Mouse (Mus musculus): ENCODE data around the gene 5730507C01Rik. TPM values are rescaled to one million over a fixed set of nuclear protein-coding genes. Genes with fewer than 3 reads are reported as not detected.
"Not testable (repeated sequence)": the region's sequence is repeated elsewhere in the genome, so short reads cannot be mapped to it uniquely, and the experiment has no call there.

Gene 5730507C01Rik
- total RNA-seq (2015; ENCODE audit: low replicate concordance) (not detected in 2 replicates), total RNA-seq (2017; ENCODE audit: low replicate concordance) (not detected in 2 replicates)

GRCm38 (mm10) chr12:18514171-18514570 is at the start of gene 5730507C01Rik:
Gene 5730507C01Rik, plus strand, starts transcription at chr12:18514510.
- no peak for ATAC-seq (replicated peaks; ENCODE audit: low FRiP score, poor library complexity, severe bottlenecking)

- not testable (repeated sequence) for ATAC-seq (replicated peaks; ENCODE audit: low FRiP score, poor library complexity, severe bottlenecking)
Observed at GRCm38 (mm10) chr12:18514616-18515015, 306 bp downstream of the 5730507C01Rik start.

- ATAC-seq (replicated peaks; ENCODE audit: low FRiP score, poor library complexity, severe bottlenecking) = not testable (repeated sequence)
Observed at GRCm38 (mm10) chr12:18515077-18515476, 767 bp downstream of the 5730507C01Rik start.

Measured in erythroblast, adult 5-6 weeks (primary cell).